Mouse (Mus musculus) left cerebral cortex, adult 9 months (tissue): ENCODE measurements around the gene Aifm1.

Experiments
- DNase-seq, 2 experiments: peaks; one replicate each; pipeline ENCODE4 v3.0.0; 2022; ENCODE audit warnings: low spot score in 2 of 2

The Aifm1 gene

DNA sequence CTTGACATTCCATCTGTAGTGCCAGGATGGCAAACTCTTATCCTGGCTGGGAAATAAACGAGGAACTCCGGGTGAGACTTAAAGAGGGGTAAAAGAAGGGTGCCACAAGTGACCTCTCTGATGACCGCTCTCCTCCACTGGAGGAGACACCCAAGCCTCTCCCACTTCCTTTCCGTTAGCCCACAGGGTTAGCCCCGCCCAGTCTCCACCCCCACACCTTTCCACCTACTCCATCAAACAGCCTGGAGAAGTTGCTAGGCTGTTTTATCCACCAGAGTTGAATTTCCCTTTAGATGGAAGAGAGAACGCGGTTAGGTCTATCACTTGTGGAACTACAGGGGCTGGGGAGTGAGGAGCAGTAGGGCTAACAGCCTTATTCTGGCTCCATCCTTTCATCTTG is 88.1 kb downstream of the Aifm1 start:
- no peak for DNase-seq
